Mouse (Mus musculus) fibroblast of lung, adult 2 months (primary cell): Measurements from ENCODE around the gene Fkbp5.

Experiments
- DNase-seq: peaks from one replicate; pipeline ENCODE4 v3.0.0-alpha.2; 2011; ENCODE audit warnings: low read depth

The Fkbp5 gene

GRCm38 (mm10) chr17:28523355-28524008 is 6.2 kb upstream of the Fkbp5 start:
- no peak for DNase-seq

GRCm38 (mm10) chr17:28522623-28523354 is 5.5 kb upstream of the Fkbp5 start:
- peak; percentile 39 for DNase-seq

- DNase-seq, result no peak
Measured at GRCm38 (mm10) chr17:28521920-28522319, 4.6 kb upstream of the Fkbp5 start.

- no peak for DNase-seq
Measured at GRCm38 (mm10) chr17:28521071-28521726, 3.9 kb upstream of the Fkbp5 start.

- DNase-seq, result no peak
Measured at GRCm38 (mm10) chr17:28520561-28520960, 3.2 kb upstream of the Fkbp5 start.

- DNase-seq, result no peak
Measured at GRCm38 (mm10) chr17:28519827-28520226, 2.5 kb upstream of the Fkbp5 start.

GRCm38 (mm10) chr17:28518615-28519071 is 1.3 kb upstream of the Fkbp5 start:
- DNase-seq, result no peak

- no peak for DNase-seq
Measured at GRCm38 (mm10) chr17:28517956-28518614, 758 bp upstream of the Fkbp5 start.

GRCm38 (mm10) chr17:28516881-28517280 is 446 bp downstream of the Fkbp5 start:
- no peak for DNase-seq

GRCm38 (mm10) chr17:28515431-28516341 is 1.6 kb downstream of the Fkbp5 start:
- DNase-seq, result no peak

GRCm38 (mm10) chr17:28514555-28514954 is 2.8 kb downstream of the Fkbp5 start:
- no peak for DNase-seq

- no peak for DNase-seq
Measured at GRCm38 (mm10) chr17:28513844-28514243, 3.5 kb downstream of the Fkbp5 start.

GRCm38 (mm10) chr17:28513337-28513736 is 4.0 kb downstream of the Fkbp5 start:
- DNase-seq, result no peak

- no peak for DNase-seq
Measured at GRCm38 (mm10) chr17:28512696-28513095, 4.6 kb downstream of the Fkbp5 start.

- no peak for DNase-seq
Measured at GRCm38 (mm10) chr17:28511616-28512541, 5.4 kb downstream of the Fkbp5 start.

GRCm38 (mm10) chr17:28510445-28511342 is 6.6 kb downstream of the Fkbp5 start:
- no peak for DNase-seq

GRCm38 (mm10) chr17:28507496-28507895 is 9.8 kb downstream of the Fkbp5 start:
- DNase-seq, result no peak

- DNase-seq, result no peak
Measured at GRCm38 (mm10) chr17:28506895-28507294, 10.4 kb downstream of the Fkbp5 start.

GRCm38 (mm10) chr17:28505591-28505990 is 11.7 kb downstream of the Fkbp5 start:
- DNase-seq, result no peak
